Mouse (Mus musculus) frontal cortex, postnatal 36 days (tissue): ENCODE measurements around the gene Gm2237.
"Not testable (repeated sequence)": the region's sequence is repeated elsewhere in the genome, so short reads cannot be mapped to it uniquely, and the experiment has no call there.

Source experiments
- DNase-seq, 2 experiments: peaks; one replicate each; pipeline ENCODE4 v3.0.0; 2022; ENCODE audit warnings: low spot score in 2 of 2

Gm2237 gene

GRCm38 (mm10) chr14:19584804-19585667 lies at the start of gene Gm2237:
TSS of gene Gm2237 (minus strand) at chr14:19585135.
- peak; percentile 7 to 20 for DNase-seq

GRCm38 (mm10) chr14:19602481-19602880 lies 17.5 kb upstream of the Gm2237 start, which contains the start of gene Gm5458:
TSS of gene Gm5458 (minus strand) at chr14:19602581.
- DNase-seq, result not testable (repeated sequence)

GRCm38 (mm10) chr14:19549863-19550262 lies 35.1 kb downstream of the Gm2237 start, which contains the start of gene Gm2244:
TSS of gene Gm2244 (minus strand) at chr14:19549963.
- DNase-seq, result not testable (repeated sequence)
